Mouse (Mus musculus): ENCODE data around the gene Slc27a3. TPM values are rescaled to one million over a fixed set of nuclear protein-coding genes. Genes with fewer than 3 reads are reported as not detected.

Gene Slc27a3
- total and polyA plus RNA-seq, 2 experiments from 2014 or later: 25.0 to 47.4 TPM

DNA sequence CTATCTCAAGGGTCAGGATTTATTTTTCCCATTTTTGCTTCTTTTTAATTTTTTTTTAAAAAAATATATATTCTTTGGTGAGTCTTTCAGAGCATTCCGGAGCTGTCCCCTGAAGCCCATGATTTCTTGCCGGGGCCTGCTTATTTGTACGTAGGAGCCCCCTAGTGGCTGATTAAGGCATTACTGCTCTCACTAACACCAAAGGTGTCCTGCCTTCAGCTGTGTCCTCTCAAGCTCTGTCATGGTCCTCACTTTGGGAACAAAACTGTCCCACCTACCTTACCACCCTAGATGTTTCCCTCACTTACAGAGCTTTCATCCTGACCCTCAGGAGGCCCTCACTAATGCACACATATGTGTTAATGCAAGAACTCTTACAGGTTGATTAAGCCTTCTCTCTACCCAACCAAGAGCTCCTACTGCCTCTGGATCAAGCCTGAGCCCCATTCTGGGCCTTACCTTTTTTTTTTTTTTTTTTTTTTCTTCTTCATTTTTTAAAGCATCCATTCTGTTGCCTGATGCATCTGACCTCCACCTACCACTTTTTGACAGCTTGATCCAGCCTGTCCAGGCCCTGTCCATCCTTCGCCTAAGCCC is 16.2 kb downstream of the Slc27a3 start:
- Histone ChIP-seq H3K36me3 (ENCODE audit: insufficient read depth) (no peaks in the 10 kb centered on the region), H3K4me2 (ENCODE audit: low read depth) (no peak overlapping the region), H3K4me3 (ENCODE audit: low read depth, low read length) (no peak overlapping the region), H3K9me3 (ENCODE audit: low read length) (no peaks in the 10 kb centered on the region), H3K27ac (ENCODE audit: low read depth, low read length) (no peak overlapping the region), H3K27me3 (ENCODE audit: insufficient read depth, low read length) (no peaks in the 10 kb centered on the region), H3K9ac (no peak overlapping the region), H3K4me1 (ENCODE audit: insufficient read depth) (no peaks in the 10 kb centered on the region)
- TF ChIP-seq CTCF (IDR thresholded peaks at IDR 0.05; ENCODE audit: low read depth): peak; percentile 88
- DNase-seq: peak; percentile 89
- 26% methylated on average over 4 of the region's 4 CpGs for WGBS
- ATAC-seq: peak; percentile 85

DNA sequence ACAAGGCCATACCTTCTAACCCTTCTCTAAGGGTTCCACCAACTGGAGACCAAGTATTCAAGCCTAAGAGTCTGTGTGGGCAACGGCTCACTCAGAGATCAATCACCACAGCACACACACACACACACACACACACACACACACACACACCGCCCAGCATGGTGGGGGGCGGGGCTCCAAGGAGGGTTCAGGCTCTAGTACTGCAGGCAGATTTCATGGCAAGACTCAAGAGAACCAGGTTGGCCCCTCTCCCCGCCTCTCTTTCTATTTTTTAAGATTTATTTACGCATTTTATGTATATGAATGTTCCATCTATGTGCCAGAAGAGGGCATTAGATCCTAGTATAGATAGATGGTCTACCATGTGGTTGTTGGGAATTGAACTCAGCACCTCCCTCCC is 16.9 kb downstream of the Slc27a3 start:
- peak; percentile 21; the same call in 1 of the 2 replicates for ATAC-seq
- no peak for DNase-seq
- no peak for TF ChIP-seq CTCF (IDR thresholded peaks at IDR 0.05; ENCODE audit: low read depth)

DNA sequence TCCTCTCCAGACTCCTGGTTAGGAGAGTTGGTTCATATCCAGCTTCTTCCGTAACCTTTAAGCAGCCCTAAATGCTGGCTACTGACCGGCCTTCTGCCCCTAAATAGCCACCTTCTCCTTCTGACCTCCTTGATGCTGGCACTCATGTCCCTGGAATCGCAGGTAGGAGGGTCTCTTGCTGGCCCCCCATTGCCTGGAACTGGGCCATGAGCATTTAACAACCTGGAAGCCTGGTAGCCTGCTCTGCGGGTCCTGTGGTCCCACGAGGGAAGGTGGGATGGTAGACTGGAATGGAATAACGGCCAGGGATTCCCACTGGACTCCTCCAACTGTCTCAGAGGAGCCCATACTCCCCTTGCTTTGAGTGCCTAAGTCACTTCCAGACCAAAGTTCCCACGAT is 17.9 kb downstream of the Slc27a3 start:
- DNase-seq (no peak), ATAC-seq (no peak)
- no peaks in the 10 kb centered on the region for H3K4me1 ChIP-seq (ENCODE audit: insufficient read depth)
- no peak overlapping the region for H3K27ac ChIP-seq (ENCODE audit: low read depth, low read length)
- no peak overlapping the region for H3K4me3 ChIP-seq (ENCODE audit: low read depth, low read length)
- no peak overlapping the region for H3K4me2 ChIP-seq (ENCODE audit: low read depth)
- H3K36me3 ChIP-seq (ENCODE audit: insufficient read depth): no peaks in the 10 kb centered on the region
- H3K9ac ChIP-seq: no peak overlapping the region
- WGBS: 78% methylated on average over 7 of the region's 7 CpGs
- H3K27me3 ChIP-seq (ENCODE audit: insufficient read depth, low read length): no peaks in the 10 kb centered on the region
- H3K9me3 ChIP-seq (ENCODE audit: low read length): no peaks in the 10 kb centered on the region
- no peak for TF ChIP-seq CTCF (IDR thresholded peaks at IDR 0.05; ENCODE audit: low read depth)

More for the DNA sequence above, 16.9 kb downstream of the Slc27a3 start:
- H3K9ac ChIP-seq: no peak overlapping the region
- no peaks in the 10 kb centered on the region for H3K4me1 ChIP-seq (ENCODE audit: insufficient read depth)
- no peaks in the 10 kb centered on the region for H3K36me3 ChIP-seq (ENCODE audit: insufficient read depth)
- 61% methylated on average over 5 of the region's 5 CpGs for WGBS
- H3K4me2 ChIP-seq (ENCODE audit: low read depth): no peak overlapping the region
- H3K27me3 ChIP-seq (ENCODE audit: insufficient read depth, low read length): no peaks in the 10 kb centered on the region
- no peak overlapping the region for H3K4me3 ChIP-seq (ENCODE audit: low read depth, low read length)
- no peaks in the 10 kb centered on the region for H3K9me3 ChIP-seq (ENCODE audit: low read length)
- no peak overlapping the region for H3K27ac ChIP-seq (ENCODE audit: low read depth, low read length)

DNA sequence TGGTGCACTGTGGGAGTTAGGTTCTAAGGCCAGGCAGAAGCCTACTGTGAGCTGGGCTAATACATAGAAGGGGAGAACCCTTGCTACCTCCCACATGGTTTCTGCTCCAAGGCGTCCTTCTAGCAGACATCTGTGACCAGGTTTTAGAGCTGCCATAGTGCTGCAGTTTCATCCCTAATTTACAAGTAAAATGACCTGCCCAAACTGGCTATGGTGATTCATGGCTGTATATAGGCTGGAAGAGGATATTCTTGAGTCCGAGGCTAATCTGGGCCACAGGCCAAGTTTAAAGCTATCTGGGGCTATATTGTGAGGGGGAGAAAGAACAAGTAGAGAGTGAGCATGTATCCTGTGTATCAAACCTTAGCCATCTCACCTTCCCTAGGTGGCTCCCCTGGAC is 20.7 kb downstream of the Slc27a3 start:
- DNase-seq (no peak), ATAC-seq (no peak)
- Histone ChIP-seq H3K4me2 (ENCODE audit: low read depth) (no peak overlapping the region), H3K27me3 (ENCODE audit: insufficient read depth, low read length) (no peaks in the 10 kb centered on the region), H3K4me1 (ENCODE audit: insufficient read depth) (no peaks in the 10 kb centered on the region), H3K9me3 (ENCODE audit: low read length) (no peaks in the 10 kb centered on the region), H3K36me3 (ENCODE audit: insufficient read depth) (no peaks in the 10 kb centered on the region), H3K9ac (no peak overlapping the region), H3K27ac (ENCODE audit: low read depth, low read length) (no peak overlapping the region), H3K4me3 (ENCODE audit: low read depth, low read length) (no peak overlapping the region)
- WGBS: 26% methylated on average over 2 of the region's 2 CpGs
- TF ChIP-seq CTCF (IDR thresholded peaks at IDR 0.05; ENCODE audit: low read depth): no peak

DNA sequence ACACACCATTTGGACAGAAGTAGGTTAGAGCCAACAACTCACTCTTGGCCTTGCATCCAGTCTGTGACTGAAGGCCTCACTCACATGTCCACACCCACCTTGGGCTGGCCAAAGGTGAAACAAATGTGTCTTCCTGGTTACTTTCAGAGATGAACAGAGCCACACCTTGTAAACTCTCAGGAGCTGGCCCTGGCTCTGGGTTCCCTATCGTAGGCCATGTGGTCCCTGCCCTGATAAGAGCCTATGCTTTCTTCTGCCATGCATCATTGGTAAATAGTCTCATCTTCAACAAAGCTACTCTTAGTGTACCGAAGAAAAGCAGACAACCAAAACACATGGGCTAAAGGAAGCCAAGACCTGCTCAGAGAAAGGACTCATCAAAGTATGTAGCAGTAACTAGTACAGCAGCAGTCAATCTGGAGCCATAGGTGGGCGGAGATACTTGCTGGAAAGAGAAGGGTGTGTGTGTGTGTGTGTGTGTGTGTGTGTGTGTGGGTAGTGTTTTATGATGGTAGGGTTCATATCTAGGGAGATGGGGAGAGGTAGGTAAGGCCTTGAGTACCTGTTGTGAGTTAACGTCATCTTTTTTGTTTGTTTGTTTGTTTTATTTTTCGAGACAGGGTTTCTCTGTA is 22.6 kb downstream of the Slc27a3 start:
- no peak for ATAC-seq
- WGBS: 92% methylated on average over 5 of the region's 5 CpGs

DNA sequence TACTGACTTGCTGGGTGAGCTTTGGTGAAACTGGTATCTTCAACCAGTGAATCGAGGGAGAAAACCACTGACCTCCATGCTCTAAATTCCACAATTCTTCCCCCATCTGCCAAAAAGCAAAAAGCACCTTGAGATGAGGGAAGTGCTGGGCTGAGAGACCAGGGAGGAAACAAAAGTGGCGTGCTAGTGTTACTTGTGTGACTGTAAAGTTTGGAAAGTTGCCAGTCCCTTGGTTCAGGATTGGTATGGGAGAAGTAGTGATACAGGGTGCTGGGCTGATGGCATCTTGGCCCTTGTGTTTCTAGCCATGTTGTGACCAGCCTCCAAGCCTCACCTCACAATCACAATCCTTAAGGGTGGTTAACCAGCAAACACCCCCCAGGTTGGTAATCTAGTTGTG is 27.4 kb downstream of the Slc27a3 start:
- Histone ChIP-seq H3K4me1 (ENCODE audit: insufficient read depth) (no peaks in the 10 kb centered on the region), H3K9me3 (ENCODE audit: low read length) (no peaks in the 10 kb centered on the region), H3K4me2 (ENCODE audit: low read depth) (no peak overlapping the region), H3K9ac (no peak overlapping the region), H3K27me3 (ENCODE audit: insufficient read depth, low read length) (no peaks in the 10 kb centered on the region), H3K36me3 (ENCODE audit: insufficient read depth) (peaks cover 31% of the 10 kb centered on the region), H3K4me3 (ENCODE audit: low read depth, low read length) (no peak overlapping the region), H3K27ac (ENCODE audit: low read depth, low read length) (no peak overlapping the region)
- 78% methylated on average over 2 of the region's 2 CpGs for WGBS
- DNase-seq (no peak), ATAC-seq (no peak)
- TF ChIP-seq CTCF (IDR thresholded peaks at IDR 0.05; ENCODE audit: low read depth): no peak

More for the DNA sequence above, 22.6 kb downstream of the Slc27a3 start:
- H3K27me3 ChIP-seq (ENCODE audit: insufficient read depth, low read length): no peaks in the 10 kb centered on the region
- H3K4me1 ChIP-seq (ENCODE audit: insufficient read depth): no peaks in the 10 kb centered on the region
- H3K4me3 ChIP-seq (ENCODE audit: low read depth, low read length): no peak overlapping the region
- no peak overlapping the region for H3K4me2 ChIP-seq (ENCODE audit: low read depth)
- no peak overlapping the region for H3K9ac ChIP-seq
- no peak for DNase-seq
- no peaks in the 10 kb centered on the region for H3K36me3 ChIP-seq (ENCODE audit: insufficient read depth)
- H3K9me3 ChIP-seq (ENCODE audit: low read length): no peaks in the 10 kb centered on the region
- no peak overlapping the region for H3K27ac ChIP-seq (ENCODE audit: low read depth, low read length)
- TF ChIP-seq CTCF (IDR thresholded peaks at IDR 0.05; ENCODE audit: low read depth): no peak

DNA sequence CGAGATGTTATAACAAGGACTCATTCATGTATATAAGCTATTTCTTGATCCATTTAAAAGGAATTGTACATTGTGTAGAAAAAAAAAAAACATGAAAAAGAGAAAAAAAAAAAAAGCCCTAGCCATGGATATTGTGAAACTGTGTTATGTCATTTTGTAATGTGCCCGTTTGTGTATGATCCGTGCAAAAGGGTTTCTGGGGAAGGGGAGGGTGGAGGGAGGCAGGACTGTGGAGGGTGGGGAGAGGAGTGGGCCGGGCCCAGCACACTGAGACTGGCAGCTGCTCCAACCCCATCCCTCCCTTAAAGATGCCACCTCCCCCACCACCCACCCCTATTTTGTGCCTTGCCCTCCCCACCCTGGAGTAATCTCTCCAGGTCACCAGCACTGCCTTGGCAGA is 28.3 kb downstream of the Slc27a3 start:
- Histone ChIP-seq H3K36me3 (ENCODE audit: insufficient read depth) (peaks cover 36% of the 10 kb centered on the region), H3K27me3 (ENCODE audit: insufficient read depth, low read length) (no peaks in the 10 kb centered on the region), H3K27ac (ENCODE audit: low read depth, low read length) (no peak overlapping the region), H3K4me1 (ENCODE audit: insufficient read depth) (no peaks in the 10 kb centered on the region), H3K4me2 (ENCODE audit: low read depth) (no peak overlapping the region), H3K9ac (no peak overlapping the region), H3K4me3 (ENCODE audit: low read depth, low read length) (no peak overlapping the region), H3K9me3 (ENCODE audit: low read length) (no peaks in the 10 kb centered on the region)
- no peak for TF ChIP-seq CTCF (IDR thresholded peaks at IDR 0.05; ENCODE audit: low read depth)
- ATAC-seq (no peak), DNase-seq (no peak)
- WGBS: 76% methylated on average over 4 of the region's 4 CpGs
